Mouse (Mus musculus) bone marrow, adult 2 months (tissue): Measurements from ENCODE around the gene Agmo. TPM values are rescaled to one million over a fixed set of nuclear protein-coding genes. Genes with fewer than 3 reads are reported as not detected.

Source experiments
- H3K27ac ChIP-seq: fragments of 200-500 bp; 2 replicates; pipeline ENCODE4 v1.5.1; 2012; ENCODE audit warnings: low read depth, mild to moderate bottlenecking, control low read depth, inconsistent platforms, low read length; ENCODE audit not compliant: control insufficient read depth, poor library complexity, insufficient read depth
- H3K4me1 ChIP-seq: fragments of 200-500 bp; 2 replicates; pipeline ENCODE4 v1.6.1; 2011; ENCODE audit warnings: low read length; ENCODE audit not compliant: control insufficient read depth, insufficient read depth
- H3K4me3 ChIP-seq: fragments of 200-500 bp; replicated peaks from 2 replicates; pipeline ENCODE3; 2011; ENCODE audit warnings: mild to moderate bottlenecking, low read depth, low read length, control low read depth; ENCODE audit not compliant: control insufficient read depth
- CTCF ChIP-seq: fragments of 200-500 bp; IDR thresholded peaks from 2 replicates; pipeline ENCODE4 v1.5.1; 2011; ENCODE audit warnings: low read length, control low read depth; ENCODE audit not compliant: control insufficient read depth, insufficient read depth
- POLR2A ChIP-seq: fragments of 200-500 bp; IDR thresholded peaks from 2 replicates; pipeline ENCODE4 v1.6.1; 2011; ENCODE audit warnings: low read depth, mild to moderate bottlenecking, control low read depth, low read length, borderline replicate concordance; ENCODE audit not compliant: control insufficient read depth
- WGBS: fragments of 180-500 bp; shearing (Covaris S2); methylation state at CpG from one replicate; pipeline ENCODE4 v1.1.7; 2018; 5-methylcytosine and 5-hydroxymethylcytosine counted together
- polyA plus RNA-seq: library from polyadenylated mRNA; stranded (reverse); fragments of >200 nt; gene quantifications from 2 replicates; pipeline ENCODE4 v1.2.4, GENCODE M21; 2011; ENCODE audit warnings: low replicate concordance; ENCODE audit not compliant: missing spikeins, insufficient read depth, insufficient read length

The Agmo gene
- polyA plus RNA-seq, 1 experiment: 1.7 TPM

DNA sequence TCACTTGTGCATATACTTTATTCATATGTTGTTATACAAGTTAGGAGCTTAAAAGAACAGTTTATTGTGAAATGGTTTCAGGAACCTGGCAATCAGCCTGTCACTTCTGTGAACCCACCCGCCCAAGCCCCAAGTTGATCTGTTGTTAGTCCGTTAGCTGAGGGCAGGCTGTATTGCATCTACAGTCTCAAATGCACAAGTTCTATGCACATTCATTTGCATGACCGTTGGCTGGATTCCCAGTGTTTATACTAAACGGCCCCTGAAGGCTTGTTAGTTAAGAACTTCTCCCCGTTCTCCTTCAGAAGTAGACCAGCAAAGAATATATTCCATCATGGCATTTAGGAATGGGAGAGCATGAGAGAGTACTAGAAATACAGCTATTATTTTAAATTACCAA is 102.8 kb downstream of the Agmo start:
- Histone ChIP-seq H3K27ac (no peak overlapping the region), H3K4me3 (no peak overlapping the region), H3K4me1 (no peaks in the 10 kb centered on the region)
- 78% methylated on average over 5 of the region's 5 CpGs for WGBS
- TF ChIP-seq POLR2A (no peak), CTCF (no peak)

GRCm38 (mm10) chr12:37345696-37346095 is 104.3 kb downstream of the Agmo start:
- H3K4me3 ChIP-seq: no peak overlapping the region
- WGBS: 75% methylated on average over 5 of the region's 5 CpGs
- H3K27ac ChIP-seq: no peak overlapping the region
- no peak for TF ChIP-seq CTCF
- no peak for TF ChIP-seq POLR2A
- no peaks in the 10 kb centered on the region for H3K4me1 ChIP-seq

- TF ChIP-seq CTCF (no peak), POLR2A (no peak)
- no peak overlapping the region for H3K4me3 ChIP-seq
- H3K27ac ChIP-seq: no peak overlapping the region
- no peaks in the 10 kb centered on the region for H3K4me1 ChIP-seq
- 83% methylated on average over 3 of the region's 3 CpGs for WGBS
Measured at GRCm38 (mm10) chr12:37392316-37392715, 150.9 kb downstream of the Agmo start.

GRCm38 (mm10) chr12:37402541-37402940 is 161.1 kb downstream of the Agmo start:
- Histone ChIP-seq H3K4me3 (no peak overlapping the region), H3K4me1 (no peaks in the 10 kb centered on the region), H3K27ac (no peak overlapping the region)
- 80% methylated on average over 6 of the region's 6 CpGs for WGBS
- no peak for TF ChIP-seq POLR2A
- no peak for TF ChIP-seq CTCF

- WGBS: 84% methylated on average over 5 of the region's 5 CpGs
- TF ChIP-seq POLR2A (no peak), CTCF (no peak)
- Histone ChIP-seq H3K27ac (no peak overlapping the region), H3K4me1 (no peaks in the 10 kb centered on the region), H3K4me3 (no peak overlapping the region)
Measured at GRCm38 (mm10) chr12:37426350-37426749, 184.9 kb downstream of the Agmo start.

- H3K4me1 ChIP-seq: no peaks in the 10 kb centered on the region
- no peak overlapping the region for H3K4me3 ChIP-seq
- H3K27ac ChIP-seq: no peak overlapping the region
- WGBS: 81% methylated on average over 5 of the region's 5 CpGs
- TF ChIP-seq CTCF: no peak
- no peak for TF ChIP-seq POLR2A
Measured at GRCm38 (mm10) chr12:37426750-37427149, 185.3 kb downstream of the Agmo start.

DNA sequence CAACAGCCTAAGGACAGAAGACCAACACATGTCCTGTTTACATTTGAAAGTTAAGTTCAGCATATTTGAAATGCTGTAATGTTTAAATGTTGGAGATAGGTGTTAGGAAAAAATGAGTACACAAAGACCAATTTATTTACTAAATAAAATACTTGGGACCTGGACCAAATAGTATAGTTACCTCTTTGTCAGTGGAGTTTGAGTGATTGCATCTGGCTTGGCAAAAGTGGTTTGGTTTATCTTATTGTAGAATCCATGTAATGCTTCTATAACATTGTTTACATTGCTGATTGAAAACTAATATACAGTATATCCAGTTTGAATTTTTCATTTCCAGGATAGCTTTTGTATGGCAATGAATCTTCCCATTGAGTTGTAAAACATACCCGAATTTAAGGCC is 193.0 kb downstream of the Agmo start:
- Histone ChIP-seq H3K4me3 (no peak overlapping the region), H3K4me1 (no peaks in the 10 kb centered on the region), H3K27ac (no peak overlapping the region)
- WGBS: 72% methylated on average over 1 of the region's 1 CpGs
- no peak for TF ChIP-seq POLR2A

DNA sequence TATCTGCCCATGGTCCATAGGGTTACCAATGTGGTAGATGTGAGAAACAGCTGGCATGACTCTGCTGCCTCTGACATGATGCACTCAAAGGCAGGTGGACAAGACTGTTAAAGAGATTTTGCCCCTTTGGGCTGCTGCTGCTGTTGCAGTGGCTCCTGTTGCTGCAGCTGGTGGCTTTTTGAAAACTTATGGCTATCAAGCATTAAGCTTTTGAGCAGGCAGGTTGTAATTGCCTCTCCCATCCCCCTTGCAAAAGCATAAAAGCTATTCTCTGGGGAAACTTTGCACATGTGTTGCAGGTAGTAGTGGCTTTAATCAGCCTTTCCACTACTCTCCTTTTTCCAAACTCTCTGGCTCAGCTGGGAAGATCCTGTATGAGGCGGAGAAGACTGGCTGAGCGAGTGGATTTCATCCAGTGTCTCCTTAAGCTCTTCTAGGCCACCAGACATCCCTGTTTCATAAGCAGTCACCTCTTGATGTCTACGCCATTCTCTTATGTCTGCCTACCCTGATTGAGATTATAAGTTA is 201.1 kb downstream of the Agmo start:
- no peaks in the 10 kb centered on the region for H3K4me1 ChIP-seq
- H3K27ac ChIP-seq: no peak overlapping the region
- H3K4me3 ChIP-seq: no peak overlapping the region
- WGBS: 81% methylated on average over 3 of the region's 3 CpGs
- no peak for TF ChIP-seq CTCF
- no peak for TF ChIP-seq POLR2A

GRCm38 (mm10) chr12:37445255-37445654 is 203.8 kb downstream of the Agmo start:
- Histone ChIP-seq H3K27ac (no peak overlapping the region), H3K4me1 (no peaks in the 10 kb centered on the region), H3K4me3 (no peak overlapping the region)
- TF ChIP-seq CTCF (no peak), POLR2A (no peak)
- WGBS: 86% methylated on average over 9 of the region's 9 CpGs
